Mouse (Mus musculus): ENCODE measurements at regions not wholly inside any gene's neighbourhood (a gene's known extent, or its start where the extent isn't known, plus 50 kb on each side); places are given as distances from the start of the nearest gene placed in this dataset.
"Not testable (repeated sequence)": the region's sequence is repeated elsewhere in the genome, so short reads cannot be mapped to it uniquely, and the experiment has no call there.

DNA sequence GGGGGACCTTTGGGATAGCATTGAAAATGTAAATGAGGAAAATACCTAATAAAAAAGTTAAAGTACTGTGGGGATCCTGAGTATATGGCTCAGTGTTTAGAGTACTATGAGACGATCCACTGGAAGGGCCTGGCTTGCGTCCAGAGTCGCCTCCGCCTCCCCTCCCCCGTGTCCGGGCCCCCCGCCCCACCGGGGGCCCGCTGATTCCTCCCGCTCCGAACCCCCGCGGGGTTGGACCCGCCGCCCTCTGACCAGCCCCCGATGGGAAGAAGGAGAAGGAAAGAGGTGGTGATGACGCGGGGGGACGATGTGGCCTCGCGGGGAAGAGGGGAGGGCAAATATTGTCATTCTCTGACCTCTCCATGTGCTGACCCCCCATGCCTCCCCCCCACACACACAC is 500.8 kb upstream of the Gm12887 start:
- no CpG with 5 or more reads among the region's 21 CpGs for WGBS (ENCODE audit: insufficient replicate concordance)
- not testable (repeated sequence) for H3K4me1 ChIP-seq (ENCODE audit: control insufficient read depth, insufficient read depth, low read length); H3K9me3 ChIP-seq (replicated peaks; ENCODE audit: control insufficient read depth, low read length); H3K4me2 ChIP-seq; H3K27ac ChIP-seq (ENCODE audit: low read depth, low read length); H3K4me3 ChIP-seq (ENCODE audit: low read depth, low read length); H3K27me3 ChIP-seq (ENCODE audit: control insufficient read depth, insufficient read depth, low read length); H3K36me3 ChIP-seq (ENCODE audit: control insufficient read depth, insufficient read depth, low read length); H3K9ac ChIP-seq (ENCODE audit: low read depth, low read length)
- peak; percentile 91 for ATAC-seq (replicated peaks; ENCODE audit: insufficient number of reproducible peaks, low FRiP score, low TSS enrichment)

Data from heart, embryonic 11.5 days (tissue).